Comparison of ENCODE assay signal across 11 mouse cellular contexts in genomic region chr2:124298351-124298750, GRCm38 (mm10).
DNase-seq lines count a peak whose midpoint lies in the region; ATAC-seq and TF ChIP-seq lines count a peak whose summit lies in the region.
"Had no signal": no experiment of that assay in that cellular context is flagged by ENCODE, and none has a peak within 500 bp of the region (broad histone marks: within the 10 kb centered on the region; RNA-seq: fewer than 3 reads in every experiment).

No protein-coding gene starts in this region.

- no peak overlapping the region for H3K4me2 ChIP-seq in liver, embryonic 11.5 days
- H3K4me2 ChIP-seq: liver, embryonic 13.5 days had no signal

- intact Hi-C loops in heart, postnatal 14 days (cut with DNase I), result loop anchor here (5.0 kb wide), 2 partner anchors 314 to 629 kb away; no protein-coding TSS in a partner anchor

- H3K27me3 ChIP-seq in liver, adult 2 months (ENCODE audit: control insufficient read depth, insufficient read depth, low read length), result no peaks in the 10 kb centered on the region
- H3K27me3 ChIP-seq in liver, embryonic 11.5 days (replicated peaks; ENCODE audit: control insufficient read depth, insufficient read depth, low read length), result no peaks in the 10 kb centered on the region
- H3K27me3 ChIP-seq: liver, embryonic 13.5 days had no signal

- peak; percentile 5 for DNase-seq in liver, adult 2 months (ENCODE audit: extremely low read depth, low read depth, low spot score)
- DNase-seq in liver, embryonic 11.5 days (ENCODE audit: low spot score), result no peak
- DNase-seq in cerebellum, adult 8-10 months, result peak; percentile 2
- DNase-seq in heart, postnatal 14 days, result peak; percentile 9 to 33
- no peak for DNase-seq in c-Kit-positive CD71-positive TER-119-positive erythroid progenitor cells, embryonic 14.5 days (ENCODE audit: low spot score)
- no peak for DNase-seq in kidney, adult 8-10 months
- DNase-seq: kidney, postnatal 25 days; liver, embryonic 13.5 days; thymus, postnatal 25 days had no signal

- WGBS in liver, adult 2 months, result 40% methylated on average over 5 of the region's 5 CpGs
- 71% methylated on average over 5 of the region's 5 CpGs for WGBS in liver, embryonic 11.5 days

- TF ChIP-seq POLR2A in liver, adult 2 months (IDR thresholded peaks at IDR 0.05; ENCODE audit: extremely low read depth, insufficient read depth, low read length), result no peak

- no peak overlapping the region for H3K9ac ChIP-seq in liver, adult 2 months (ENCODE audit: low read depth, low read length)
- H3K9ac ChIP-seq in liver, embryonic 11.5 days (ENCODE audit: low read depth, low read length), result no peak overlapping the region
- H3K9ac ChIP-seq: liver, embryonic 13.5 days had no signal

- no peaks in the 10 kb centered on the region for H3K79me2 ChIP-seq in liver, adult 2 months (ENCODE audit: control insufficient read depth, insufficient read depth, low read length)

- no peaks in the 10 kb centered on the region for H3K4me1 ChIP-seq in liver, adult 2 months (ENCODE audit: control insufficient read depth, insufficient read depth, low read length)
- H3K4me1 ChIP-seq in liver, embryonic 11.5 days (replicated peaks; ENCODE audit: control insufficient read depth, insufficient read depth, low read length), result no peaks in the 10 kb centered on the region
- H3K4me1 ChIP-seq: liver, embryonic 13.5 days had no signal

- H3K4me3 ChIP-seq in liver, adult 2 months (ENCODE audit: insufficient read depth, low read depth, low read length), result no peak overlapping the region
- no peak overlapping the region for H3K4me3 ChIP-seq in liver, embryonic 11.5 days (ENCODE audit: low read depth, low read length)
- H3K4me3 ChIP-seq: liver, embryonic 13.5 days had no signal

- no peaks in the 10 kb centered on the region for H3K9me3 ChIP-seq in liver, embryonic 11.5 days (ENCODE audit: control insufficient read depth, low read length)
- H3K9me3 ChIP-seq: liver, embryonic 13.5 days had no signal

- no peak overlapping the region for H3K27ac ChIP-seq in liver, adult 2 months (replicated peaks; ENCODE audit: insufficient read depth, low read depth, low read length)
- H3K27ac ChIP-seq in liver, embryonic 11.5 days (ENCODE audit: low read depth, low read length), result no peak overlapping the region
- H3K27ac ChIP-seq: liver, embryonic 13.5 days had no signal

- TF ChIP-seq CTCF in liver, adult 2 months (IDR thresholded peaks at IDR 0.05; ENCODE audit: low read depth, low read length), result no peak

- ATAC-seq in liver, embryonic 11.5 days (replicated peaks; ENCODE audit: low FRiP score), result no peak
- 0 out of 2 replicates have a peak, but pooled peaks have one; percentile 1 for ATAC-seq in megakaryocyte, adult 5-6 weeks (ENCODE audit: poor library complexity, severe bottlenecking)

- H3K36me3 ChIP-seq in liver, adult 2 months (ENCODE audit: control insufficient read depth, insufficient read depth, low read length), result no peaks in the 10 kb centered on the region
- H3K36me3 ChIP-seq in liver, embryonic 11.5 days (ENCODE audit: control insufficient read depth, insufficient read depth, low read length), result no peaks in the 10 kb centered on the region
- H3K36me3 ChIP-seq: G1E; liver, embryonic 13.5 days had no signal

Comparison
In these comparisons a context has a peak if more than half of its experiments do, and no peak if none do; other contexts are left out.
1. DNase-seq: peak in liver, adult 2 months (single experiment), cerebellum, adult 8-10 months (single experiment) and heart, postnatal 14 days (2 of 2); none in liver, embryonic 11.5 days (single experiment), c-Kit-positive CD71-positive TER-119-positive erythroid progenitor cells, embryonic 14.5 days (single experiment) and kidney, adult 8-10 months (0 of 2).